Mouse (Mus musculus) gastrocnemius, adult 8-10 months (tissue): ENCODE measurements around the gene Bhlhe23. TPM values are rescaled to one million over a fixed set of nuclear protein-coding genes. Genes with fewer than 3 reads are reported as not detected.

Source experiments
- DNase-seq, 2 experiments: peaks; one replicate each; pipeline ENCODE4 v3.0.0; 2022; ENCODE audit warnings: low spot score in 2 of 2
- total RNA-seq, 4 experiments: library from RNA; stranded (reverse); gene quantifications; 2 replicates each; pipeline ENCODE4 v1.2.4; 2022

The Bhlhe23 gene
- total RNA-seq, 4 experiments from 2014 or later = not detected

GRCm38 (mm10) chr2:180775641-180776040 is 1.1 kb downstream of the Bhlhe23 start:
- no peak for DNase-seq

- no peak for DNase-seq
These were observed 1.5 kb downstream of the Bhlhe23 start for GRCm38 (mm10) chr2:180775223-180775622.

GRCm38 (mm10) chr2:180765713-180766112 is 11.0 kb downstream of the Bhlhe23 start:
- DNase-seq = no peak

- peak; percentile 32 to 44 for DNase-seq
These were observed 11.7 kb downstream of the Bhlhe23 start for GRCm38 (mm10) chr2:180764986-180765385.

- DNase-seq = no peak
These were observed 18.0 kb downstream of the Bhlhe23 start for GRCm38 (mm10) chr2:180758513-180759263.

GRCm38 (mm10) chr2:180756786-180757185 is 19.9 kb downstream of the Bhlhe23 start:
- no peak for DNase-seq

GRCm38 (mm10) chr2:180755896-180756295 is 20.8 kb downstream of the Bhlhe23 start:
- DNase-seq = no peak

- no peak for DNase-seq
These were observed 21.6 kb downstream of the Bhlhe23 start for GRCm38 (mm10) chr2:180754976-180755688.

- no peak for DNase-seq
These were observed 27.8 kb downstream of the Bhlhe23 start for GRCm38 (mm10) chr2:180748904-180749303.

- DNase-seq = no peak
These were observed 30.0 kb downstream of the Bhlhe23 start for GRCm38 (mm10) chr2:180746569-180747192.

GRCm38 (mm10) chr2:180745248-180745927 is 31.3 kb downstream of the Bhlhe23 start:
- DNase-seq = peak; percentile 57 to 63

GRCm38 (mm10) chr2:180743321-180743720 is 33.4 kb downstream of the Bhlhe23 start:
- DNase-seq = no peak

- no peak for DNase-seq
These were observed 33.9 kb downstream of the Bhlhe23 start for GRCm38 (mm10) chr2:180742820-180743219.

GRCm38 (mm10) chr2:180741421-180741820 is 35.3 kb downstream of the Bhlhe23 start:
- DNase-seq = no peak

GRCm38 (mm10) chr2:180740349-180740748 is 36.4 kb downstream of the Bhlhe23 start:
- DNase-seq = no peak

- no peak for DNase-seq
These were observed 38.7 kb downstream of the Bhlhe23 start for GRCm38 (mm10) chr2:180737984-180738383.

GRCm38 (mm10) chr2:180735232-180735631 is 41.5 kb downstream of the Bhlhe23 start:
- no peak for DNase-seq

GRCm38 (mm10) chr2:180731984-180732383 is 44.7 kb downstream of the Bhlhe23 start:
- DNase-seq = no peak

GRCm38 (mm10) chr2:180731036-180731435 is 45.7 kb downstream of the Bhlhe23 start:
- DNase-seq = no peak

GRCm38 (mm10) chr2:180727613-180728021 is 49.1 kb downstream of the Bhlhe23 start:
- DNase-seq = no peak

- DNase-seq = no peak
These were observed 49.9 kb downstream of the Bhlhe23 start for GRCm38 (mm10) chr2:180726658-180727442.
